Mouse (Mus musculus) liver, adult (tissue): ENCODE data around the gene Olfr1346.

Experiments used
- GATA4 ChIP-seq: IDR thresholded peaks from 2 replicates; pipeline ENCODE4 v1.6.1; 2014; ENCODE audit warnings: mild to moderate bottlenecking, low read length; ENCODE audit not compliant: insufficient replicate concordance

Olfr1346 gene

GRCm38 (mm10) chr7:6466951-6467350 lies at the start of gene Olfr1346:
Olfr1346 (plus strand) TSS chr7:6467101.
- TF ChIP-seq GATA4: no peak

- TF ChIP-seq GATA4: no peak
These were observed 47.0 kb upstream of the Olfr1346 start for GRCm38 (mm10) chr7:6419894-6420293.

GRCm38 (mm10) chr7:6429381-6429780 lies 37.5 kb upstream of the Olfr1346 start:
- TF ChIP-seq GATA4: no peak

- TF ChIP-seq GATA4: no peak
These were observed 36.6 kb upstream of the Olfr1346 start for GRCm38 (mm10) chr7:6430342-6430741.

GRCm38 (mm10) chr7:6438388-6438787 lies 28.5 kb upstream of the Olfr1346 start, which contains the start of gene Olfr1344:
Olfr1344 (plus strand) TSS chr7:6438688.
- TF ChIP-seq GATA4: no peak

- TF ChIP-seq GATA4: no peak
These were observed 25.7 kb upstream of the Olfr1346 start for GRCm38 (mm10) chr7:6441173-6441572.

GRCm38 (mm10) chr7:6447771-6448170 lies 19.1 kb upstream of the Olfr1346 start:
- no peak for TF ChIP-seq GATA4

- no peak for TF ChIP-seq GATA4
These were observed 11.0 kb upstream of the Olfr1346 start, which contains the start of gene Olfr1336 for GRCm38 (mm10) chr7:6455868-6456267. Olfr1336 (plus strand) TSS chr7:6456168.

GRCm38 (mm10) chr7:6456399-6456798 lies 10.5 kb upstream of the Olfr1346 start:
- TF ChIP-seq GATA4: no peak

GRCm38 (mm10) chr7:6486841-6487240 lies 19.9 kb downstream of the Olfr1346 start, which contains the start of gene Olfr5:
Olfr5 (minus strand) TSS chr7:6486941.
- no peak for TF ChIP-seq GATA4

- no peak for TF ChIP-seq GATA4
These were observed 32.8 kb downstream of the Olfr1346 start, which contains the start of gene Olfr1347 for GRCm38 (mm10) chr7:6499655-6500054. Olfr1347 (minus strand) TSS chr7:6499755.

GRCm38 (mm10) chr7:6508648-6509047 lies 41.7 kb downstream of the Olfr1346 start, which contains the start of gene Olfr1348:
Olfr1348 (minus strand) TSS chr7:6508748.
- TF ChIP-seq GATA4: no peak

GRCm38 (mm10) chr7:6521666-6522065 lies 54.8 kb downstream of the Olfr1346 start:
- no peak for TF ChIP-seq GATA4

GRCm38 (mm10) chr7:6522850-6523249 lies 55.9 kb downstream of the Olfr1346 start, which contains the start of gene Olfr1349:
Olfr1349 (minus strand) TSS chr7:6522950.
- no peak for TF ChIP-seq GATA4

- no peak for TF ChIP-seq GATA4
These were observed 58.1 kb downstream of the Olfr1346 start for GRCm38 (mm10) chr7:6525001-6525400.

- no peak for TF ChIP-seq GATA4
These were observed 59.2 kb downstream of the Olfr1346 start for GRCm38 (mm10) chr7:6526141-6526540.
